Mouse (Mus musculus): ENCODE measurements at regions not wholly inside any gene's neighbourhood (a gene's known extent, or its start where the extent isn't known, plus 50 kb on each side); places are given as distances from the start of the nearest gene placed in this dataset.

DNA sequence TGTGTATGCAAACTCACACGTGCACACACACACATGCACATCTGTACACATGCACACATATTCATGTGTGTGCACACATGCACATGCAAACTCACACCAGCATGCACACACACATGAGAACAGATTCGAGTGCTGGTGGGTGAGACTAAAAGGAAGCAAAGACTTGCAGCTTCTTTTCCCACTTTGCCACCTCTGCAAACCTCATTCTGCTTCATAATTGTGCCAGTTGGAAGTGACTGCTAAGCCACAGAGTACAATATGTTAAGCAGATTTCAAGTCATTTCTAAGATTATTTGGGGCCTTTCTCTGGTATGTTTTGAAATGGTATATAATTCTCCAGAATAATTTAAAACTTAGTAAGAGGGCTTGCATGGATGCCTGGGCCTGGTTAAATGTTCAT, 157.4 kb downstream of the Ankrd50 start:
- no peak for ATAC-seq
- no peaks in the 10 kb centered on the region for H3K9me3 ChIP-seq (ENCODE audit: low read length)

GRCm38 (mm10) chr3:38326211-38326610, 158.4 kb downstream of the Ankrd50 start:
- Histone ChIP-seq H3K9me3 (ENCODE audit: low read length) (no peaks in the 10 kb centered on the region), H3K27me3 (replicated peaks; ENCODE audit: insufficient read depth, low read length) (no peaks in the 10 kb centered on the region), H3K36me3 (ENCODE audit: insufficient read depth, low read length) (no peaks in the 10 kb centered on the region), H3K27ac (ENCODE audit: low read length) (no peak overlapping the region), H3K9ac (replicated peaks; ENCODE audit: low read depth) (no peak overlapping the region), H3K4me2 (replicated peaks; ENCODE audit: low read depth, low read length) (no peak overlapping the region), H3K4me1 (ENCODE audit: insufficient read depth, low read depth, low read length) (no peaks in the 10 kb centered on the region), H3K4me3 (ENCODE audit: low read depth, low read length) (no peak overlapping the region)
- TF ChIP-seq EP300 (IDR thresholded peaks at IDR 0.05): no peak
- TF ChIP-seq CTCF (IDR thresholded peaks at IDR 0.05): no peak
- ATAC-seq: no peak
- no peak for DNase-seq (ENCODE audit: low spot score)

More for the DNA sequence above, 157.4 kb downstream of the Ankrd50 start:
- DNase-seq (ENCODE audit: low spot score): no peak
- WGBS: 83% methylated on average over 2 of the region's 2 CpGs
- no peak overlapping the region for H3K4me2 ChIP-seq (replicated peaks; ENCODE audit: low read depth, low read length)
- H3K27ac ChIP-seq (ENCODE audit: low read length): no peak overlapping the region
- no peaks in the 10 kb centered on the region for H3K36me3 ChIP-seq (ENCODE audit: insufficient read depth, low read length)
- H3K4me3 ChIP-seq (ENCODE audit: low read depth, low read length): no peak overlapping the region
- H3K9ac ChIP-seq (replicated peaks; ENCODE audit: low read depth): no peak overlapping the region
- H3K4me1 ChIP-seq (ENCODE audit: insufficient read depth, low read depth, low read length): no peaks in the 10 kb centered on the region
- TF ChIP-seq CTCF (IDR thresholded peaks at IDR 0.05): no peak
- TF ChIP-seq EP300 (IDR thresholded peaks at IDR 0.05): no peak
- no peaks in the 10 kb centered on the region for H3K27me3 ChIP-seq (replicated peaks; ENCODE audit: insufficient read depth, low read length)

DNA sequence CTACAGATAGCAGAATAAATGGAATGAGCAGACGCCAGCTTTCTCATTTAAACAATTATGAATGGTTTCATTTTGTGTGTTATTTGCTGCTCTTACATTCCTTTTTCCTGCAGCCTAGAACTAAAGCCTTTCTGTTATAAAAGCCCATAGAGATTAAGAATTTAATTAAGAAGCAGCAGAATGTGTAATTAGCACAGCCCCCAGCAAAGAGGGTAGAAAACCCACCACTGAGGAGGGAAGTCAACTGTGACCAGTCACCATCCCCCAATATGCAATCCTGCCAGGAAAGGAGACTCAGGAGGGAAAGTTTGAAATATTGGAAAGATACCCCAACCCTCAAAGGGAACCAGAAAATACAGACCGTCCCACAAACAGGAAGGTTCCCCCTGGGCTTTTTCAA, 160.0 kb downstream of the Ankrd50 start:
- Histone ChIP-seq H3K4me3 (ENCODE audit: low read depth, low read length) (no peak overlapping the region), H3K4me2 (replicated peaks; ENCODE audit: low read depth, low read length) (no peak overlapping the region), H3K9ac (replicated peaks; ENCODE audit: low read depth) (no peak overlapping the region), H3K36me3 (ENCODE audit: insufficient read depth, low read length) (no peaks in the 10 kb centered on the region), H3K27ac (ENCODE audit: low read length) (no peak overlapping the region), H3K27me3 (replicated peaks; ENCODE audit: insufficient read depth, low read length) (no peaks in the 10 kb centered on the region), H3K4me1 (ENCODE audit: insufficient read depth, low read depth, low read length) (no peaks in the 10 kb centered on the region), H3K9me3 (ENCODE audit: low read length) (no peaks in the 10 kb centered on the region)
- TF ChIP-seq CTCF (IDR thresholded peaks at IDR 0.05) (no peak), EP300 (IDR thresholded peaks at IDR 0.05) (no peak)
- DNase-seq (ENCODE audit: low spot score) (no peak), ATAC-seq (no peak)
- WGBS: 80% methylated on average over 2 of the region's 2 CpGs

DNA sequence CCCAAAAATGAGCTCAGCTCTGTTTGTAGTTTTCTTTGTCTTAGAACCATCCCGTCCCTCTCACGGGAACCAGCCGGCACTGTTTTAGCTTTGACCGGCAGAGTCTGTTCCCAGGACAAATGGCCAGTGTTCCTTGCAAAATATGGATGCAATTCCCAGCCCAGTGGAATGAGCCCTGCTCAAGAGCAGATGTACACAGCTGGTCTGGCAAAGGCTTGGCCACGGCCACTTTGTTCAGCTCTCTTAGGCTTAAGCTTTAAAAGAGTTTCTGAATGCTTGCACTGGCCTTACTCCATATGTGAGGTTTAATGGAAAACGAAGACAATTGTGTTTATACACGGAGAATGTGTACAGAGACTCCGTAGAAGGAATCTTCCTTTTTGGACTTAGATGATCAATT, 162.2 kb downstream of the Ankrd50 start:
- Histone ChIP-seq H3K4me1 (ENCODE audit: insufficient read depth, low read depth, low read length) (no peaks in the 10 kb centered on the region), H3K27ac (ENCODE audit: low read length) (no peak overlapping the region), H3K36me3 (ENCODE audit: insufficient read depth, low read length) (no peaks in the 10 kb centered on the region), H3K9me3 (ENCODE audit: low read length) (no peaks in the 10 kb centered on the region), H3K4me3 (ENCODE audit: low read depth, low read length) (no peak overlapping the region), H3K4me2 (replicated peaks; ENCODE audit: low read depth, low read length) (no peak overlapping the region), H3K27me3 (replicated peaks; ENCODE audit: insufficient read depth, low read length) (no peaks in the 10 kb centered on the region), H3K9ac (replicated peaks; ENCODE audit: low read depth) (no peak overlapping the region)
- 36% methylated on average over 8 of the region's 8 CpGs for WGBS
- ATAC-seq: peak; percentile 92
- no peak for TF ChIP-seq CTCF (IDR thresholded peaks at IDR 0.05)
- no peak for TF ChIP-seq EP300 (IDR thresholded peaks at IDR 0.05)
- peak; percentile 85 for DNase-seq (ENCODE audit: low spot score)

- Histone ChIP-seq H3K4me3 (ENCODE audit: low read depth, low read length) (no peak overlapping the region), H3K27ac (ENCODE audit: low read length) (no peak overlapping the region), H3K4me2 (replicated peaks; ENCODE audit: low read depth, low read length) (no peak overlapping the region), H3K27me3 (replicated peaks; ENCODE audit: insufficient read depth, low read length) (no peaks in the 10 kb centered on the region), H3K36me3 (ENCODE audit: insufficient read depth, low read length) (no peaks in the 10 kb centered on the region), H3K9ac (replicated peaks; ENCODE audit: low read depth) (no peak overlapping the region), H3K9me3 (ENCODE audit: low read length) (no peaks in the 10 kb centered on the region), H3K4me1 (ENCODE audit: insufficient read depth, low read depth, low read length) (no peaks in the 10 kb centered on the region)
- no peak for TF ChIP-seq EP300 (IDR thresholded peaks at IDR 0.05)
- no peak for TF ChIP-seq CTCF (IDR thresholded peaks at IDR 0.05)
- 94% methylated on average over 3 of the region's 3 CpGs for WGBS
- DNase-seq (ENCODE audit: low spot score) (no peak), ATAC-seq (no peak)
These were observed 163.0 kb downstream of the Ankrd50 start for GRCm38 (mm10) chr3:38321620-38322019.

GRCm38 (mm10) chr3:38320998-38321397, 163.6 kb downstream of the Ankrd50 start:
- DNase-seq (ENCODE audit: low spot score): no peak
- Histone ChIP-seq H3K4me3 (ENCODE audit: low read depth, low read length) (no peak overlapping the region), H3K36me3 (ENCODE audit: insufficient read depth, low read length) (no peaks in the 10 kb centered on the region), H3K9me3 (ENCODE audit: low read length) (no peaks in the 10 kb centered on the region), H3K27me3 (replicated peaks; ENCODE audit: insufficient read depth, low read length) (no peaks in the 10 kb centered on the region), H3K4me1 (ENCODE audit: insufficient read depth, low read depth, low read length) (no peaks in the 10 kb centered on the region), H3K27ac (ENCODE audit: low read length) (no peak overlapping the region), H3K4me2 (replicated peaks; ENCODE audit: low read depth, low read length) (no peak overlapping the region), H3K9ac (replicated peaks; ENCODE audit: low read depth) (no peak overlapping the region)
- ATAC-seq: no peak
- WGBS: 91% methylated on average over 6 of the region's 6 CpGs
- TF ChIP-seq CTCF (IDR thresholded peaks at IDR 0.05) (no peak), EP300 (IDR thresholded peaks at IDR 0.05) (no peak)

- Histone ChIP-seq H3K4me3 (ENCODE audit: low read depth, low read length) (no peak overlapping the region), H3K4me2 (replicated peaks; ENCODE audit: low read depth, low read length) (no peak overlapping the region), H3K9ac (replicated peaks; ENCODE audit: low read depth) (no peak overlapping the region), H3K27ac (ENCODE audit: low read length) (no peak overlapping the region), H3K27me3 (replicated peaks; ENCODE audit: insufficient read depth, low read length) (no peaks in the 10 kb centered on the region), H3K9me3 (ENCODE audit: low read length) (no peaks in the 10 kb centered on the region), H3K4me1 (ENCODE audit: insufficient read depth, low read depth, low read length) (no peaks in the 10 kb centered on the region), H3K36me3 (ENCODE audit: insufficient read depth, low read length) (no peaks in the 10 kb centered on the region)
- ATAC-seq (no peak), DNase-seq (ENCODE audit: low spot score) (no peak)
- 74% methylated on average over 6 of the region's 6 CpGs for WGBS
- TF ChIP-seq EP300 (IDR thresholded peaks at IDR 0.05) (no peak), CTCF (IDR thresholded peaks at IDR 0.05) (no peak)
These were observed 171.8 kb downstream of the Ankrd50 start for GRCm38 (mm10) chr3:38312834-38313233.
